Mouse (Mus musculus) adipose tissue, adult 10 weeks (tissue): ENCODE data around the gene Klk11. TPM values are rescaled to one million over a fixed set of nuclear protein-coding genes. Genes with fewer than 3 reads are reported as not detected.

ENCODE experiments used
- polyA plus RNA-seq: library from polyadenylated mRNA; stranded (reverse); fragments of 350-450 nt; fragmentation: Illumina TruSeq; extraction: RNeasy Lipid Tissue Mini Kit (QIAGEN cat#74804); gene quantifications from one replicate; pipeline ENCODE4 v1.2.3, GENCODE M21; 2014; ENCODE audit warnings: low read depth, low replicate concordance

Gene Klk11
- not detected for polyA plus RNA-seq

GRCm38 (mm10) chr7:43774364-43774763 is at the start of gene Klk11:
TSS of gene Klk11 (plus strand) at chr7:43774604.

DNA sequence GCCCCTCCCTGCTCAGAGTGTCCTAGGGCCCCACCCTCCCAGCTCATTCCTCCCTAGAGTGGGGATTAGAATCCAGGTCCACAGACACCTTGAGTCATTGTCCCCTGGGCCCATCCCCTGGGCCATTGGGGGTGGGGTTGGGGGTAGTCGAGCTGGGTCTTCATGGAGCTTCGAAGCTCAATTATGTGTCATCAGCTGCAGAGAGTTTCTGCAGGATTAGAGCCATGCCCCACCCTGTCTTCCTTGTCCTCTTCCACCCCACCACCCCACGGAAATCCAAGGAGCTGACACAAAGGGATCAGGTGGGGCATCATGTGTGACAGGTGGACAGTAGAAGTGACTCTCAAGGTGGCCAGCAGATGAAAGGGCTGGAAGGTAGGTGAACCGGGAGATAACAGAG is 5.8 kb upstream of the Klk11 start, which contains the start of gene Klk12:
Gene Klk12 (plus strand): TSS at position 301 of the 400 bp plus-strand sequence.

DNA sequence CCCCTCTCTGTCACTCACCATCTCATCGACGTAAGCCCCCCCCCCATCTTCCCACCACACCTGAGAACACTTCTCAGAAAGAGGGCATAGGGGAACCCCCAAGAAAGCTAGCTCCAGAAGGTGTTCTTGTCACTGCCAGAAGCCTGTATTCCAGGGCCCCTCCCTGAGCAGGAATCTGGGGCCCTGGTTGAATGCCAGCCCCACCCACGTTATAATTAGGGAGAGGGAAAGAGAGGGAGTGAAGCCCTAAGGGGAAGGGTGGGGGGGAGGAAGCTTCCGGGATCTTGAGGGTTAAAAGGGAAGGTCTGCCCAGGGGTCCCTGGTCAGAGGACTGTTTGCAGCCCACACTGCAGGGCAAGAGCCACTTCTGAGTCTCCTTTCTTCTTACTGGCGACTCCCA is 6.3 kb downstream of the Klk11 start, which contains the start of gene Klk10:
Gene Klk10 (plus strand): TSS at position 290 of the 400 bp plus-strand sequence.

GRCm38 (mm10) chr7:43791591-43791990 is 17.2 kb downstream of the Klk11 start, which contains the start of gene Klk9:
TSS of gene Klk9 (plus strand) at chr7:43791891.

GRCm38 (mm10) chr7:43797333-43797769 is 22.9 kb downstream of the Klk11 start, which contains the start of gene Klk8:
TSS of gene Klk8 (plus strand) at chr7:43797577.

DNA sequence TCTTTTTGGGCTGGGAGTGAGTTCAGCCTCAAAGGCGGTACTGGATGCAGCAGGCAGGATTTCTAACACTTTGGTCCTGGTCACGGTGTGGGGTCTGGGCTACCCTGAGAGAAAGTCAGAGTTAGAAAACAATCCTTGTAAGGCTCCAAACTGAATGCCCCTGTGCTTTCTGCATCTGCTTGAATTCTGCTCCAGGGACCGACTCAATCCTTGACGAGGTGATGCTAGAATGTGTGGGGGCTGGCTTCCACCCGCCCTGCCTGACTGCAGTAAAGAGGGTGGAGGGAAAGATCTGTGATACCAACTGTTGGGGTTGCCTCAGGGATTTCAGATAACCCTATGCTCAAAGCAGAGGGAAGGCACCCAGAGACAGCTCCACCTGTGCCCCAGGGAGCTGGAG is 36.6 kb downstream of the Klk11 start, which contains the start of gene Klk7:
Gene Klk7 (plus strand): TSS at position 301 of the 400 bp plus-strand sequence.

GRCm38 (mm10) chr7:43824199-43824598 is 49.8 kb downstream of the Klk11 start, which contains the start of gene Klk6:
TSS of gene Klk6 (plus strand) at chr7:43824499.

Other genes starting within 250 kb of the Klk11 start
- 5.4 TPM for gene Cd33, start 230.2 kb upstream of the Klk11 start, polyA plus RNA-seq
- gene Zfp658, start 212.3 kb upstream of the Klk11 start, polyA plus RNA-seq: 3.3 TPM
- 6.0 TPM for gene Zfp719, start 195.0 kb upstream of the Klk11 start, polyA plus RNA-seq
- not detected for gene Zfp819, start 167.4 kb upstream of the Klk11 start, polyA plus RNA-seq
- gene Ceacam18, start 139.9 kb upstream of the Klk11 start, polyA plus RNA-seq: not detected
- gene Siglece, start 114.4 kb upstream of the Klk11 start, polyA plus RNA-seq: 1.9 TPM
- gene Ctu1, start 102.6 kb upstream of the Klk11 start, polyA plus RNA-seq: 9.8 TPM
- 0.32 TPM for gene Klk14, start 84.2 kb upstream of the Klk11 start, polyA plus RNA-seq
- gene Klk13, start 62.0 kb upstream of the Klk11 start, polyA plus RNA-seq: not detected
- not detected for gene Klk12, start 5.7 kb upstream of the Klk11 start, polyA plus RNA-seq
- gene Klk10, start 6.4 kb downstream of the Klk11 start, polyA plus RNA-seq: 0.37 TPM
- gene Klk9, start 17.3 kb downstream of the Klk11 start, polyA plus RNA-seq: not detected
- gene Klk8, start 23.0 kb downstream of the Klk11 start, polyA plus RNA-seq: 1.0 TPM
- not detected for gene Klk7, start 36.7 kb downstream of the Klk11 start, polyA plus RNA-seq
- not detected for gene Klk6, start 49.9 kb downstream of the Klk11 start, polyA plus RNA-seq
- gene Klk5, start 67.4 kb downstream of the Klk11 start, polyA plus RNA-seq: not detected
- not detected for gene Klk4, start 106.6 kb downstream of the Klk11 start, polyA plus RNA-seq
- gene Klk15, start 159.1 kb downstream of the Klk11 start, polyA plus RNA-seq: not detected
- gene Klk1b8, start 176.1 kb downstream of the Klk11 start, polyA plus RNA-seq: 2.2 TPM
- gene Klk1b1, start 192.1 kb downstream of the Klk11 start, polyA plus RNA-seq: not detected
- gene Klk1b9, start 201.5 kb downstream of the Klk11 start, polyA plus RNA-seq: 0.52 TPM
- gene Klk1b11, start 221.3 kb downstream of the Klk11 start, polyA plus RNA-seq: not detected
- 0.52 TPM for gene Klk1b26, start 237.6 kb downstream of the Klk11 start, polyA plus RNA-seq